Mouse (Mus musculus): ENCODE data around the gene Usb1. TPM values are rescaled to one million over a fixed set of nuclear protein-coding genes. Genes with fewer than 3 reads are reported as not detected.

Usb1 gene
- total RNA-seq, 2 experiments from 2014 or later: 8.2 to 13.1 TPM

DNA sequence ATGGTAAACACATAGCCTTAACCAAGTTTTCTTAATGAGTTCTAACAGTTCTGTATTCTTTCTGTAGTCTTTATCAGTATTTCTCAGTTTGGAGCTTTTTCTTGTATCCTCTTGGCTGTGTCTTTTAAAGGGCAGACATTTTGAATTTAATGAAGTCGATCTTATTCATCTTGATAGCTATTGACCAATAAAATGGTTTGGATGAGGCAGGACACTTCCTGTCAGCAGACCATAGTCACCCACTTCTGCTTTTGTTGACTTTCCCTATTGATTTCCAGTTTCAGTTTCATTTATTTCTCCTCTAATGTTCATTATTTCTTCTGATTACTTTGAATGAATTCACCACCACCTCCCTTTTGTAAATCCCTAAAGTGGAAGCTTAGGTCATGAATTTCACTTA, 3.6 kb downstream of the Usb1 start:
- no peak for DNase-seq

- DNase-seq: no peak
These were observed 4.3 kb downstream of the Usb1 start for GRCm38 (mm10) chr8:95336363-95336762.

DNA sequence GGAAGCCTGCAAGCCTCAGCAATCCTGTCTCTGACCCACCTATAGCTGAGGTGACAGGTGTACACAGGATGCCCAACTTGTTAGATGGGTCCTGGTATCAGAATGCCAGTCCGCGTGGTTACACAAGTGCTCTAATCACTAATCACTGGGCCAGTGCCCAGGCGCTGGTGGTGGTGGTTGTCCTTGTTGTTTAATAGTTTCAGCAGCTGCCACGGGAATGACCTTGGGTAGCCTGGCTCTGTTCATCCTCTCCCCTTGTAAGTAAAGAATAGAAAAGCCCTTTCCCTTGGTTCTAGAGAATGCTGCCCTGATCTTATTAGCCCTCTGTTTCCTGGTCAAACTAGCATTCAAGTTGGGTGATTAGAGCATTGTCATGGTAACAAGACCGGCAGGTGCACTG, 9.6 kb downstream of the Usb1 start:
- no peak for DNase-seq

DNA sequence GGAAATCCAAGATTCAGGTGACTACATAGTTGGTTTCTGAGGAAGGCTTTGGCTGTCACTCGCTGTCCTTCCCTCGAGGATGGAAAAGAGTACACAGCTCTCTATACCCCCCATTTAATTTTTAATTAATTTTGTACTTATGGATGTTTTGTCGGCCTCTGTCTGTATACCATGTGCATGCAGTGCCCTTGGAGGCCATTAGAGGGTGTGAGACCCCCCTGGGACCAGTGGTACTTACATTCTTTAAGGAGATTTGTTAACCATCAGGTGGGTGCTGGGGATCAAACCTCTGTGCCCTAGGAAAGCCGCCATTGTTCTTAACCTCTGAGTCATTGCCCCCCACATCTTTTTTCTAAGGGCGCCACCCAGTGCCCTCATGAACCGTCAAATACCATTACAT, 12.6 kb downstream of the Usb1 start:
- DNase-seq: no peak

DNA sequence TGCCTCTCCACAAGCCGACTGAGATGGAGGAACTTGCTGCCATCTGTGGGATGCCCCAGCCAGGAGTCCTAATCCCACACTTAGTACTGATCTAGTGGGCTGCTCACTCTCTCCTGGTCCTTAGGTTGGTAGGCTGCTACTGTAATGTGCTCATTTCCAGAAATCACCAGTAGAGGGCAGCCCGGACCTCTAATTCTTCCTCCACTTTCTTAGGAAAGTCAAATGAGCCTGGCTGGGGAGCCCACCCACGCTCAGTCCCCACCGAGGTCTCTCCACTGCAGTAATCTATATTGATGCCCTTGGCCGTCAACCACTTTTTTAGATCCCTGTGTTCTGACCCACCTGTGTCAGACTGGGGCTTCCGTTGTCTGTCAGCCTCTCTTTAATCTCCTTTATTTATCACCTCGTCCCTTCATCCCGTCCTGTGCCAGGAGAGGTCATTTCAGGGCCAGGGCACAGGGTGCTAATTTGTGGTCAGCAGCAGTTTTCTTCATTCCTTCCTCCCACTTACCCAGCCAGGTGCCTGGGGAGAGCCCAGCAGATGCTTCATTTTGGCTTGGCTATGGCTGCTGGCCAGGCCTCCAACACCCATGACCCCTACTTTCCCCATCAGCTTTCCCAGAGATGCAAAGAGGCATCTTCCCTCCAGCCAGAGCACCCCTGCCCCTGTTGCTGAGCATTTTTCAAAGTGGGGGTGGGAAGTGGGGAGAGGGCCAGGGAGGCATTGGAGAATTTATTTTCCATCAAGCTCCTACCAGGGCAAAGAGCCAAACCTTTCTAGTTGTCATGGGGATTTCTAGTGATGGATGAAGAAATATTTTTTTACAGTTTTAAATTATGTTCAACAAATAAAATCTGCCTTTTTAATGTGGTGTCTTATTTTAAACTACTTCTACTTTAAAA, 14.8 kb downstream of the Usb1 start:
- DNase-seq: peak; percentile 73

DNA sequence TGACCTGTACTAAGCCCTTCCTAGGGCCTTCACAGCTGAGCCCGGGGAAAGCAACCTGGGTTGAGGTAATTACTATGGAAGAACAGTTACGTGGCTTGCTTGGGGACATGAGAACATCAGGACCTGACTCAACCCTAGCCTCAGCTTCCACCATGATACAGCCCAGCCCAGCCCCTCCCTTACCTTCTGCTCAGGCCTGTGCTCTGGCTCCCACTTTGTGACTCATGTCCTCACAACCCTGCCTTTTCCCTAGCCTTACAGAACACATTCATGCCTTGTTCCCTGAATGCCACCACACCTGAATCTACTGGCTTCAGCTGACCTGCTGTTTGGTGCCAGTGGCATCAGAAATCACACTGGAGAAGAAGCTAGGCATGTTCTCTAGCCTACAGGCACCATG, 16.3 kb downstream of the Usb1 start:
- no peak for DNase-seq

DNA sequence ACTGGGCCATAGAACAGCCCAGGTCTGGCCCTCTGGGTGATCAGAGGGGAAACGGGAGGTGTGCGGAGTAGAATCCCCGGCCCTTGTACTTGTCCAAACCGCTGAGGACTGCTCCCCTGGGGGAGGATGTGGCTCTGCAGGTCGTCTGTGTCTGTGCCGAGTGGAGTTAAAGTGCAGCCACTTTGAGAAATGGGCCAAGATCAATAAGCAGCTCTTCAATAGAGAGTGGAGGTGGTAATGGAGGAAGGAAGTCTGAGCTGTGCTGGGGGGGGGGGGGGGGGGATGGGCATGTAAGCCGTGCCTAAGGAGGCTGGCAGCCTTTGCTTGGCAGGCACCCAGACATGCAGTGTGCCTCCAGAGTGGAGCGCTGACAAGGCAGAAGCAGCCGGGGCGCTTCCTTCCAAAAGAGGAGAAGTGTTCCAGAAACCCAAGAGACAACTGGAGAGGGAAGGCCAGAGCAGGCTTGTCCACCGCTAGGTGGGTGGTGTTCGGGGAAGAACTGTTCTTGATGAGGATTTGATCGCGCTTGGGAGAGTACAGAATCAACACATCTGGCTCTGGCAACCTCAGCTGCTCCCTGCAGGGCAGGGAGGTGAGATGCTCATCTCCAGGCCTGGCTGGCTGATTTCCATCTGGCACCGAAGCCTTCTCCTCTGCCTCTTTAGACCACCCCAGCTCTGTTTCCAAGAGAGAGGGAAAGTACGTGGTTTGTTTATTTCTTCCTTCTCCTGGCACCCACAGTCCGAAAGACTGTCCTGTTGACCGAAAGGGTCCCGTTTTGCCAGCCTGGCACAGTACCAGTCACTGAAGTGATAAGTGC, 16.9 kb downstream of the Usb1 start:
- peak; percentile 66 for DNase-seq

- DNase-seq: no peak
These were observed 19.4 kb downstream of the Usb1 start for GRCm38 (mm10) chr8:95351461-95351860.

DNA sequence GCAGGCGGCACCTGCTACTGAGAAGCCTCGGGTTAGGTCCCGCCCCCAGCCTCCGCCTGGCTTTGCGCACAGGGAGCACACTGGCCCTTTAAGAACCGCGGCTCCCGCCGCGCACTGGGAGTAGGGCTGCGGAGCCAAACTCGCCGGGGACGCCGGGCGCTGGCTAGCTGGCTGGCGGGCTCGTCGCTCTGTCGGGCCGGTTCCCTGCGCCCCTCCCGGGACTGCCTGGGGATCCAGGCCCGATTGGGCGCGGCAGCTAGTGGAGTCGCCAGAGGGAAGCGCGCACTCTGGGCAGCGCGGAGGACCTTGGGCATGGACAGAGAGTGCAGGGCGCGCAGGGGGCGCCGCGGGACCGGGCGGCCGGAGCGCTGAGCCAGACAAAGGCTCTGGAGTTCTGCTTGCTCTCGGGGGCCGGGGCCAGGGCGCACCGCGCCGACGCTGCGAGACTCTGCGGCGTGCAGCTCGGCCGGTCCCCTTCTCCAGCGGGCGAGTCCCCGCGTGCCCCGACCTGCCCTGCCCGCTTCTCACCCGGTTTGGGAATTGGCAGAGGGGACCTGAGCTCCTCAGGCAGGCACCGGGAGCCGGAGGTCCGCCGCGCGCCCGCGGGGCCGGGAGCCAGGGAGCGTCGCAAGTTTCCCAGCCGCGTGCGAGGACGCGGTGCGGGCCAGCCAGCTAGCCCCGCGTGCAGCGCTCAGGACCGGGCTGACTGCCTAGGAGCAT, 20.2 kb downstream of the Usb1 start, which contains the start of gene Mmp15:
Mmp15 (plus strand) TSS at position 118 of the 720 bp plus-strand sequence.
- peak; percentile 77 for DNase-seq

- DNase-seq: peak; percentile 61
These were observed 21.1 kb downstream of the Usb1 start for GRCm38 (mm10) chr8:95352871-95353866.

GRCm38 (mm10) chr8:95354606-95355005, 22.5 kb downstream of the Usb1 start:
- no peak for DNase-seq

- DNase-seq: no peak
These were observed 26.7 kb downstream of the Usb1 start for GRCm38 (mm10) chr8:95358550-95359411.

GRCm38 (mm10) chr8:95360181-95361015, 28.3 kb downstream of the Usb1 start:
- no peak for DNase-seq

GRCm38 (mm10) chr8:95361016-95361341, 28.9 kb downstream of the Usb1 start:
- DNase-seq: no peak

- no peak for DNase-seq
These were observed 30.2 kb downstream of the Usb1 start for GRCm38 (mm10) chr8:95362272-95362671.

DNA sequence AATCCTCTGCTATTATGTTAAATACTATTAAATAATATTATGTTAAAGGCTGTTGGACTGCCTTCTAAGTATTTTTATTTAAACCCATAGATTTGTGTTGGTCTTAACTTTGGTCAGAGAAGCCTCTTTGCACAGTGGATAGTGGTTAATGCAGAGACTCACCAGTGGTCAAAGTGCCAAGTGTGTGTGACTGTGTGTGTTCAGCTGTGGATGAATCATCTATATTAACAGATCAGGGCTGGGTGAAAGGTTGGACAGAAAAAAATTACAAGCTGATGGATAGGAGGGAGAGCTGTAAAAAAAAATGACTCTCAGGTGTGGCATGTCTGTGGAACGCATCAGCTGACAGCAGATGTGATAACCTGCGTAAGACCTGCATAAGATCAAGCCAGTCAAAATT, 31.8 kb downstream of the Usb1 start:
- no peak for DNase-seq

GRCm38 (mm10) chr8:95369581-95370326, 37.7 kb downstream of the Usb1 start:
- no peak for DNase-seq

DNA sequence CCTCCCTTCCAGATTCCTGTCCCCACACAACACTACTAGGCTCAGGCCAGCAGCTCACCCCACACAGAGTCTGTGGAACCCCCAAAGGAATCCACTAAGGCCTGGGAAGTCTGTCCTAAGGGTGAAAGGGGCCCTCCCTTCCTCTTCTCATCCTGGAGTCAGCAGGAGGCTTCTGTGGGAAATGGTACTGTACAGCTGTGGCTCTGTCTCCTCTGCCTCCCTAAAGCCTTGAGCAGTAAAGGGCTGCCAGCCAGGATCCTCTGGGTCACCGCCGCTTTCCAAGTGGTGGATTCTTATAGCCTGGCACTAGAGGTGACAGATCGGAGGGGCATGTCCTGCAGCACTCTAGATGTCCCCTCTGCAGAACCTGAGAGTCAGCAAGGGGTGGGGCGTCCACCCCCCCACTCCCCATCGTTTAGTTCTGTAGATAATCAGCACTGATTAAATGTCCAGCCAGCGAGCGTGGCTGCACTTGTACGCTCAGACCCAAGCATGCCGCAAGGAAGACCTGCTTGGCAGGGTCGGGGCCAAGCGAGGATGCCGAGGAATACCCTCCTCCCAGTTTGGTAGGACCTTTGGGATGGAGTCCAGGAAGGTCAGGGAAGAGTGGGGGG, 41.4 kb downstream of the Usb1 start:
- no peak for DNase-seq

Measured in gastrocnemius, postnatal 10 days (tissue).